Mouse (Mus musculus) brain, embryonic 14.5 days (tissue): ENCODE measurements around the gene Dok1. TPM values are rescaled to one million over a fixed set of nuclear protein-coding genes. Genes with fewer than 3 reads are reported as not detected.

Experiments used
- DNase-seq: peaks from one replicate; pipeline ENCODE4 v3.0.0-alpha.2; 2011; ENCODE audit warnings: low read depth
- CTCF ChIP-seq: fragments of 200-500 bp; IDR thresholded peaks from 2 replicates; pipeline ENCODE4 v1.5.1; 2012; ENCODE audit warnings: inconsistent platforms, mild to moderate bottlenecking, moderate library complexity, borderline replicate concordance; ENCODE audit not compliant: insufficient read depth, insufficient read length; ENCODE audit errors: extremely low read depth
- POLR2A ChIP-seq: fragments of 200-500 bp; IDR thresholded peaks from 2 replicates; pipeline ENCODE4 v1.6.1; 2012; ENCODE audit warnings: mild to moderate bottlenecking, inconsistent platforms, borderline replicate concordance; ENCODE audit not compliant: poor library complexity, insufficient read depth, insufficient read length, severe bottlenecking; ENCODE audit errors: extremely low read depth
- polyA plus RNA-seq: library from polyadenylated mRNA; depleted of rRNA; stranded (reverse); fragments of >200 nt; gene quantifications from 2 replicates; pipeline ENCODE4 v1.2.3, GENCODE M21; 2012

The Dok1 gene
- polyA plus RNA-seq, 1 experiment, result 2.9 TPM

DNA sequence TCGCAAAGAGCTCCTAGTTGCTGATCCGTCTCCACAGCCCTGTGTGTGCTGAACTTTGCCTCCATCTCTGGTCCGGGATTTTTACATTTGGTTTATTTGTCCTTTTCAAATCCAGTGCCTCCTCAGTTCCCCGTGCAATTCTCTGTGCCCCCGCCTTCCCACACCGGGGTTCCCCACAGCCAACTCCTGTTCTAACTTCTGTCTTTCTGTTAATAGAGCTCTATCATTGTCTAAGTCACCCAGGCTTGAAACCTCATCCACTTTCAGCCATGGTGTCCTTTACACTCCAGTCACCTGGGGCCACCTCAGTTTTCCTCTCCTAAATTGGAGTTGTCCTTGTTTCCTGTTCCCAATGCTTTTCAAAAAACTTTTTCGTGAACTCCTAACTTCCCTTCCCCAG is 22.0 kb downstream of the Dok1 start:
- DNase-seq, result no peak
- TF ChIP-seq POLR2A, result no peak
- no peak for TF ChIP-seq CTCF

DNA sequence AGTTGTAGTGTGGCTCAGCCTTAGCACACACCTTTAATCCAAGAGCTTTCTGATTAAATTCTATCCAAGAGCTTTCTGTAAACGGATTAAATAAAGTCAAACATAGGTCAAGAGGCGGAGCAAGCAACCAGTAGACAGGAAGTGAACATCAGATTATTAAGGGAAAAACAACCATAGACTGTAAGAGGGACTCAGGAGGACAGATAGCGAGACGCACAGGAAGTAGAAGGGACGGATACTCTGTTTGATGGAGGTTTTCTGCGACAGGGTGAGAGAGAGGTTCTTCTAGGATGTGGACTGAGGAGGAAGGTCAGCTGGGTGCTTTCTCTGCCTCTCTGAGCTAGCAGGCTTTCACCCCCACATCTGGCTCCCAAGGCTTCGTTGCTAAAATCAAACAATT is 23.3 kb downstream of the Dok1 start:
- no peak for TF ChIP-seq POLR2A
- no peak for TF ChIP-seq CTCF
- no peak for DNase-seq

DNA sequence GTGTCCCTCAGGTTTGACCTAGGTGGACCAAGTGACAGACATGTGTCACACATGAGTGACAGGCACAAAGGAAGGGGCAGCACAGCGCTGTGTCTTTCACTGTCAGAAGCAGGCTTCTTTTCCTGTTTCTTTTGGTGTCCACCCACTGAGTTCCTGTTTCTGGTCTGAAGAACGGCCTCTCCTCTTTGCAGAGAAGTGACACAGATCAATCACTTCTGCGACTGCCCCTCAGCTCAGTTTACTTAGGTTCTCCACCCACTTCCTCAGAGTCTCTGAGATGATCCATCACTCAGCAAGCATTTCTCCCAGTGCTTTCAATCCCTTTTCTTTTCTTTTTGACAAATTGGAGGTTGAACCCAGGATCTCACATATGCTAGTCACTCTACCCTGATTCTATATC is 24.6 kb downstream of the Dok1 start:
- DNase-seq, result no peak
- no peak for TF ChIP-seq CTCF
- no peak for TF ChIP-seq POLR2A

DNA sequence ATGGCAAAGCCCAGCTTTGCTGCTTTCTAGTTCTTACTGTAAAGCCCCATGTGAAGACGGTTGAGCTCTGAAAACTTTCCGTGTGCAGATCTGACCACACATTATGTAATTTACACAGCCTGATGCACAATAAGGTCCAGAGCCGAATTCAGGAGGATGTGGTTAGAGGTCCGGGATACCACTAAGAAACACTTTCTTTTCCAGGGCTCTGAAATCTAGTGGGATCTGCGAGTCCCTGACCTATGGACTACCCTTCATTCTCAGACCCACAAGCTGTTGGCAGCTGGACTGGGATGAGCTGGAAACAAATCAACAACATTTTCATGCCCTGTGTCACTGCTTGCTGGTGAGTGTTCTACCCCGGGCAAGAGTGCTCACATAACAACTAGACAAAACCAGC is 27.2 kb downstream of the Dok1 start:
- no peak for TF ChIP-seq POLR2A
- TF ChIP-seq CTCF, result no peak
- no peak for DNase-seq

DNA sequence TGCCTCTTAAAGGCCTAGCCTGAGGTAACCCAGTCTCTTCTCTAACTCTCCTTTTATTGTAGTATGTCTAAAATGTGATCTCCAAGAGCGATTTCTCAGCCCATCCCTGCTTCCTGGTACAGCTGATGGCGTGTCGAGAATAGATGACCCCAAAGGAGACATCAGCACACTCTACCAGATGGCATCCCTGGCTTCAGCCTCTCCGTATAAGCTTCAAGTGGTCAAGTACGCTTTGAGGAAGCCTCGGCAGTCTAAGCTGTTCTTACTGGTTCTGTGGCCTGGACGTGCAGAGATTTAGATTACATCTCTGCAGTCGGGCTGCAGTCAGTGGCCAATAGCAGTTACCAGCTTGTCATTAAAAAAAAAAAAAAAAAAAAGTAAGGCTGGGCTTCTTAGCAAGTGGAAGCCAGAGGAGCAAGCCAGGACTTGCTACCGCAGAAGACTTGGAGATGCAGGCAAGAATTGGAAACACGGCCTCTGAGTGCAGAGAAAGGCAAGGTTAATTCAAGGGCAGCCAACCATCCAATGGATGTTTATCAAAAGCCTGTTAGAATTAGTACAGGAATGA is 27.7 kb downstream of the Dok1 start:
- no peak for TF ChIP-seq CTCF
- no peak for TF ChIP-seq POLR2A

DNA sequence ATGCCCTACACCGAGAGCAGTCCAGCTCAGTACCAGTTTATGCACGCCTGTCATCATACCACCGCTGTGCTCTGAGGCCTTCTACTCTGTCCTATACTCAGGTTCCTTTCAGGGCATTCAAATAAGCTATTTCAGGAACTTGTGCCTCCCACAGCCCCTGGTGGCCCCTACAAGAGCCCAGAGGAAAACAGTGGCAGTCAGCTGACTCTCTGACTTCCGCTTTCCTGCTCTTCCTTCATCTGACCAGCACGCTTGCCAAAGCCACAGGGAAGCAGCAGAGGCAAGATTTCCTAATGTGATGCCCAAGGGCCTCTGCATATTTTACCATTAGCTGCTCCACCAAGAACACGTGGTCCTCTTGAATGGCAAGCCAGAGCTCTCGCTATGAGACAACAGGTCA is 28.4 kb downstream of the Dok1 start:
- TF ChIP-seq POLR2A, result no peak
- TF ChIP-seq CTCF, result no peak
- peak; percentile 7 for DNase-seq

More for the DNA sequence above, 27.7 kb downstream of the Dok1 start:
- no peak for DNase-seq

- DNase-seq, result no peak
These were observed 29.0 kb downstream of the Dok1 start for GRCm38 (mm10) chr6:83004309-83004708.

DNA sequence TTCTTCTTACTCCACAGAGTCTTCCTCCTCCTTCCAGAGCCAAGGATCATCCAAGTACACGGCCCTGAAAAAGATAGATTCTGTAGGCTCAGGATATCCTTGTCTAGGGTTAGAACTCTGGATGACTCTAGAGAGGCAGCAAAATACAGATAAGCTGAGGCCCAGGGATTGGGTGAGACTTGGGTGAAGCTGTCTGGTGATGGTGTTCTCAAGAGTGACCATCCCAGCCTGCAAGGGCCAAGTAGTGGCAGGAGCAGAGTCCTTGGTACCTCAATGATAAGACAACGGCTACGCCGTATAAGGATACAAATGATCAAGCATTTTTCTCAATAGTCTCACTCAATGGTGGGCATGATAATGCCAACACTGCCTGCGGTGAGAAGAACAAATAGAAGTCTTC is 29.4 kb downstream of the Dok1 start:
- DNase-seq, result no peak
- TF ChIP-seq POLR2A, result no peak

More at GRCm38 (mm10) chr6:83004309-83004708, 29.0 kb downstream of the Dok1 start:
- no peak for TF ChIP-seq POLR2A
- no peak for TF ChIP-seq CTCF

- DNase-seq, result no peak
- TF ChIP-seq POLR2A (no peak), CTCF (no peak)
These were observed 30.2 kb downstream of the Dok1 start for GRCm38 (mm10) chr6:83003082-83003481.

DNA sequence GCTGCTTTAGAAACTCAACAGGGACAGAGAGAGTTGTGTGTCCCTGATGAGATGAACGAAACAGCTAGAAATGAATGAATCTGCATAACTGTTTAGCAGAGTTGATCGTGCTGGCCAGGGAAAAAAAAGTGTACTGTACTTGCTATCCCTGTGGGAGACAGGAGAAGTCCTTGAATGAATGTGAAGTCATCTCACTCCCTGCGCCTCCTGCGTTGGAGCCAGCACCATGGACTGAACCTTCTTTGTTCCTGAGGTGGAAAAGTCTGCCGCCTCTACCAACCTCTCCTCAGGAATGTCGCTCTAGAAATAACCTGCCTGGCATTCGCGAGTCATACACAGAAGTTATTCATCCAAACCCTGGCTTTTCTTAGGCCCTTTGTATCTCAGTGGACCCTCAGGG is 33.3 kb downstream of the Dok1 start:
- no peak for DNase-seq
- TF ChIP-seq CTCF, result no peak
- TF ChIP-seq POLR2A, result no peak

DNA sequence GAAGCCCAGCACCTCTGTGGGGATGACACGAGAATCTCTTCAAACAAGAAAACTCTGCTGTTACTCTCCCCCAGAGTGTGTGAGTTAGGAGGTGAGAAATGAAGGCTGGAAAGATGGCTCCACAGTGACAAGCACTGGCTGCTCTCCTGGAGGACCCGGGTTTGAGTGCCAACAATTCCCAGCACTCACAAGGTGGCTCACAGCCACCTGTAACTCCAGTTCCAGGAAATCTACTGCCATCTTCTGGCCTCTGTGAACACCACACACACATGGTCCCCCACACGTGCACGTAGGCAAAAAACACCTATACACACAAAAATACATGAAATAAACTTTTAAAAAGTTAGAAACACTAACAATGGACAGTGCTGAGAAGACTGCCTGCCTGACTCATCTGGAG is 34.9 kb downstream of the Dok1 start:
- TF ChIP-seq CTCF (peak; percentile 7; the same call in 1 of the 2 replicates), POLR2A (no peak)
- DNase-seq, result no peak

- TF ChIP-seq CTCF (no peak), POLR2A (no peak)
- DNase-seq, result peak; percentile 16
These were observed 35.7 kb downstream of the Dok1 start for GRCm38 (mm10) chr6:82997511-82998102.

GRCm38 (mm10) chr6:82996740-82997315 is 36.4 kb downstream of the Dok1 start:
- peak; percentile 96 for DNase-seq
- no peak for TF ChIP-seq POLR2A
- peak; percentile 96 for TF ChIP-seq CTCF
